Mouse (Mus musculus) urinary bladder, adult 18-20 months (tissue): Measurements from ENCODE around the gene Cd300e.
"Not testable (repeated sequence)": the region's sequence is repeated elsewhere in the genome, so short reads cannot be mapped to it uniquely, and the experiment has no call there.

Source experiments
- DNase-seq, 2 experiments: peaks; one replicate each; pipeline ENCODE4 v3.0.0; 2022; ENCODE audit warnings: low spot score in 2 of 2, mixed read lengths in 2 of 2

Cd300e gene

GRCm38 (mm10) chr11:115083376-115084139 is 21.6 kb upstream of the Cd300e start:
- peak; percentile 25 to 36 for DNase-seq

GRCm38 (mm10) chr11:115082196-115082595 is 20.2 kb upstream of the Cd300e start:
- DNase-seq: no peak

- DNase-seq: no peak
Observed at GRCm38 (mm10) chr11:115081373-115081772, 19.4 kb upstream of the Cd300e start.

- DNase-seq: peak; percentile 5 to 37
Observed at GRCm38 (mm10) chr11:115080886-115081285, 18.9 kb upstream of the Cd300e start.

- no peak for DNase-seq
Observed at GRCm38 (mm10) chr11:115078680-115079079, 16.7 kb upstream of the Cd300e start.

- DNase-seq: no peak
Observed at GRCm38 (mm10) chr11:115077436-115077835, 15.5 kb upstream of the Cd300e start.

- no peak for DNase-seq
Observed at GRCm38 (mm10) chr11:115075859-115076258, 13.9 kb upstream of the Cd300e start.

GRCm38 (mm10) chr11:115075407-115075806 is 13.4 kb upstream of the Cd300e start:
- DNase-seq: no peak

- no peak for DNase-seq
Observed at GRCm38 (mm10) chr11:115073002-115073401, 11.0 kb upstream of the Cd300e start.

GRCm38 (mm10) chr11:115071631-115072294 is 9.8 kb upstream of the Cd300e start:
- peak in 1 of 2 experiments; percentile 41 for DNase-seq

- no peak for DNase-seq
Observed at GRCm38 (mm10) chr11:115071015-115071551, 9.1 kb upstream of the Cd300e start.

- no peak for DNase-seq
Observed at GRCm38 (mm10) chr11:115066768-115067167, 4.8 kb upstream of the Cd300e start.

GRCm38 (mm10) chr11:115059797-115060196 is 2.2 kb downstream of the Cd300e start:
- no peak for DNase-seq

- no peak for DNase-seq
Observed at GRCm38 (mm10) chr11:115058701-115059100, 3.3 kb downstream of the Cd300e start.

GRCm38 (mm10) chr11:115054537-115054936 is 7.4 kb downstream of the Cd300e start:
- no peak for DNase-seq

- no peak for DNase-seq
Observed at GRCm38 (mm10) chr11:115052991-115053390, 9.0 kb downstream of the Cd300e start.

GRCm38 (mm10) chr11:115052206-115052605 is 9.8 kb downstream of the Cd300e start:
- no peak for DNase-seq

- no peak for DNase-seq
Observed at GRCm38 (mm10) chr11:115049282-115049895, 12.6 kb downstream of the Cd300e start.

GRCm38 (mm10) chr11:115048259-115048658 is 13.7 kb downstream of the Cd300e start, which contains the start of gene Cd300ld3:
Gene Cd300ld3 (minus strand): TSS chr11:115048409.
- no peak for DNase-seq

- not testable (repeated sequence) for DNase-seq
Observed at GRCm38 (mm10) chr11:115037669-115038068, 24.3 kb downstream of the Cd300e start, which contains the start of gene Cd300ld5. Gene Cd300ld5 (minus strand): TSS chr11:115037769.

GRCm38 (mm10) chr11:115026912-115027311 is 35.1 kb downstream of the Cd300e start, which contains the start of gene Cd300ld4:
Gene Cd300ld4 (minus strand): TSS chr11:115027012.
- DNase-seq: not testable (repeated sequence)

- DNase-seq: not testable (repeated sequence)
Observed at GRCm38 (mm10) chr11:115016093-115016492, 45.9 kb downstream of the Cd300e start, which contains the start of gene Cd300ld2. Gene Cd300ld2 (minus strand): TSS chr11:115016193.
